Mouse (Mus musculus): ENCODE results near the gene Pvalb. TPM values are rescaled to one million over a fixed set of nuclear protein-coding genes. Genes with fewer than 3 reads are reported as not detected.

The Pvalb gene
- polyA plus RNA-seq, 1 experiment from 2014 or later: not detected

- TF ChIP-seq EP300 (optimal IDR thresholded peaks at IDR 0.05): no peak
- no peak for TF ChIP-seq CTCF (IDR thresholded peaks at IDR 0.05; ENCODE audit: low read depth)
- Histone ChIP-seq H3K27ac (replicated peaks) (no peak overlapping the region), H3K27me3 (ENCODE audit: control insufficient read depth, insufficient read depth, low read length) (no peaks in the 10 kb centered on the region), H3K4me3 (ENCODE audit: low read depth, low read length) (no peak overlapping the region), H3K4me1 (replicated peaks; ENCODE audit: control insufficient read depth, insufficient read depth) (no peaks in the 10 kb centered on the region), H3K36me3 (ENCODE audit: control insufficient read depth, insufficient read depth, low read length) (no peaks in the 10 kb centered on the region), H3K4me2 (replicated peaks; ENCODE audit: low read depth) (no peak overlapping the region), H3K9ac (ENCODE audit: low read length) (no peak overlapping the region), H3K9me3 (ENCODE audit: control insufficient read depth, low read length) (no peaks in the 10 kb centered on the region)
- no peak for ATAC-seq (ENCODE audit: low FRiP score, low TSS enrichment)
- no peak for DNase-seq (ENCODE audit: low spot score)
- 76% methylated on average over 4 of the region's 4 CpGs for WGBS
Observed at GRCm38 (mm10) chr15:78165292-78165691, 40.9 kb downstream of the Pvalb start.

GRCm38 (mm10) chr15:78164466-78164865, 41.7 kb downstream of the Pvalb start:
- Histone ChIP-seq H3K9ac (ENCODE audit: low read length) (no peak overlapping the region), H3K36me3 (ENCODE audit: control insufficient read depth, insufficient read depth, low read length) (no peaks in the 10 kb centered on the region), H3K4me3 (ENCODE audit: low read depth, low read length) (no peak overlapping the region), H3K4me1 (replicated peaks; ENCODE audit: control insufficient read depth, insufficient read depth) (no peaks in the 10 kb centered on the region), H3K27ac (replicated peaks) (no peak overlapping the region), H3K9me3 (ENCODE audit: control insufficient read depth, low read length) (no peaks in the 10 kb centered on the region), H3K4me2 (replicated peaks; ENCODE audit: low read depth) (no peak overlapping the region), H3K27me3 (ENCODE audit: control insufficient read depth, insufficient read depth, low read length) (no peaks in the 10 kb centered on the region)
- ATAC-seq (ENCODE audit: low FRiP score, low TSS enrichment) (no peak), DNase-seq (ENCODE audit: low spot score) (no peak)
- TF ChIP-seq CTCF (IDR thresholded peaks at IDR 0.05; ENCODE audit: low read depth) (no peak), EP300 (optimal IDR thresholded peaks at IDR 0.05) (no peak)
- WGBS: 91% methylated on average over 11 of the region's 11 CpGs

GRCm38 (mm10) chr15:78161946-78162345, 44.3 kb downstream of the Pvalb start:
- no peak for TF ChIP-seq CTCF (IDR thresholded peaks at IDR 0.05; ENCODE audit: low read depth)
- TF ChIP-seq EP300 (optimal IDR thresholded peaks at IDR 0.05): no peak
- H3K27me3 ChIP-seq (ENCODE audit: control insufficient read depth, insufficient read depth, low read length): no peaks in the 10 kb centered on the region
- no peaks in the 10 kb centered on the region for H3K4me1 ChIP-seq (replicated peaks; ENCODE audit: control insufficient read depth, insufficient read depth)
- H3K9me3 ChIP-seq (ENCODE audit: control insufficient read depth, low read length): no peaks in the 10 kb centered on the region
- no peak overlapping the region for H3K27ac ChIP-seq (replicated peaks)
- H3K4me3 ChIP-seq (ENCODE audit: low read depth, low read length): no peak overlapping the region
- no peak overlapping the region for H3K4me2 ChIP-seq (replicated peaks; ENCODE audit: low read depth)
- ATAC-seq (ENCODE audit: low FRiP score, low TSS enrichment): no peak
- 69% methylated on average over 9 of the region's 9 CpGs for WGBS
- no peak overlapping the region for H3K9ac ChIP-seq (ENCODE audit: low read length)
- H3K36me3 ChIP-seq (ENCODE audit: control insufficient read depth, insufficient read depth, low read length): no peaks in the 10 kb centered on the region
- no peak for DNase-seq (ENCODE audit: low spot score)

GRCm38 (mm10) chr15:78158335-78158734, 47.9 kb downstream of the Pvalb start:
- TF ChIP-seq EP300 (optimal IDR thresholded peaks at IDR 0.05) (no peak), CTCF (IDR thresholded peaks at IDR 0.05; ENCODE audit: low read depth) (no peak)
- DNase-seq (ENCODE audit: low spot score): no peak
- Histone ChIP-seq H3K4me1 (replicated peaks; ENCODE audit: control insufficient read depth, insufficient read depth) (no peaks in the 10 kb centered on the region), H3K9me3 (ENCODE audit: control insufficient read depth, low read length) (no peaks in the 10 kb centered on the region), H3K4me2 (replicated peaks; ENCODE audit: low read depth) (no peak overlapping the region), H3K36me3 (ENCODE audit: control insufficient read depth, insufficient read depth, low read length) (no peaks in the 10 kb centered on the region), H3K4me3 (ENCODE audit: low read depth, low read length) (no peak overlapping the region), H3K9ac (ENCODE audit: low read length) (no peak overlapping the region), H3K27me3 (ENCODE audit: control insufficient read depth, insufficient read depth, low read length) (no peaks in the 10 kb centered on the region), H3K27ac (replicated peaks) (no peak overlapping the region)
- WGBS: 65% methylated on average over 5 of the region's 5 CpGs
- no peak for ATAC-seq (ENCODE audit: low FRiP score, low TSS enrichment)

- Histone ChIP-seq H3K36me3 (ENCODE audit: control insufficient read depth, insufficient read depth, low read length) (no peaks in the 10 kb centered on the region), H3K4me1 (replicated peaks; ENCODE audit: control insufficient read depth, insufficient read depth) (no peaks in the 10 kb centered on the region), H3K27me3 (ENCODE audit: control insufficient read depth, insufficient read depth, low read length) (no peaks in the 10 kb centered on the region), H3K27ac (replicated peaks) (no peak overlapping the region), H3K9ac (ENCODE audit: low read length) (no peak overlapping the region), H3K4me3 (ENCODE audit: low read depth, low read length) (no peak overlapping the region), H3K4me2 (replicated peaks; ENCODE audit: low read depth) (no peak overlapping the region), H3K9me3 (ENCODE audit: control insufficient read depth, low read length) (no peaks in the 10 kb centered on the region)
- DNase-seq (ENCODE audit: low spot score) (no peak), ATAC-seq (ENCODE audit: low FRiP score, low TSS enrichment) (no peak)
- TF ChIP-seq CTCF (IDR thresholded peaks at IDR 0.05; ENCODE audit: low read depth) (no peak), EP300 (optimal IDR thresholded peaks at IDR 0.05) (no peak)
- WGBS: 63% methylated on average over 4 of the region's 4 CpGs
Observed at GRCm38 (mm10) chr15:78157824-78158223, 48.4 kb downstream of the Pvalb start.

- 84% methylated on average over 8 of the region's 8 CpGs for WGBS
- Histone ChIP-seq H3K9me3 (ENCODE audit: control insufficient read depth, low read length) (no peaks in the 10 kb centered on the region), H3K9ac (ENCODE audit: low read length) (no peak overlapping the region), H3K4me1 (replicated peaks; ENCODE audit: control insufficient read depth, insufficient read depth) (no peaks in the 10 kb centered on the region), H3K27ac (replicated peaks) (no peak overlapping the region), H3K36me3 (ENCODE audit: control insufficient read depth, insufficient read depth, low read length) (no peaks in the 10 kb centered on the region), H3K27me3 (ENCODE audit: control insufficient read depth, insufficient read depth, low read length) (no peaks in the 10 kb centered on the region), H3K4me3 (ENCODE audit: low read depth, low read length) (no peak overlapping the region), H3K4me2 (replicated peaks; ENCODE audit: low read depth) (no peak overlapping the region)
- DNase-seq (ENCODE audit: low spot score): no peak
- TF ChIP-seq EP300 (optimal IDR thresholded peaks at IDR 0.05) (no peak), CTCF (IDR thresholded peaks at IDR 0.05; ENCODE audit: low read depth) (no peak)
- ATAC-seq (ENCODE audit: low FRiP score, low TSS enrichment): no peak
Observed at GRCm38 (mm10) chr15:78157330-78157729, 48.9 kb downstream of the Pvalb start.
